Mouse (Mus musculus) embryonic fibroblast, embryonic 13.5 days (primary cell): ENCODE measurements at regions not wholly inside any gene's neighbourhood (a gene's known extent, or its start where the extent isn't known, plus 50 kb on each side); places are given as distances from the start of the nearest gene placed in this dataset.
A peak's percentile ranks its signal among the peaks of the same experiment; 100 is the strongest.

ENCODE experiments used
- H3K27ac ChIP-seq: 2 replicates; pipeline ENCODE4 v1.5.1; 2012; ENCODE audit warnings: low read length, control low read depth, inconsistent platforms; ENCODE audit not compliant: insufficient read depth
- H3K4me1 ChIP-seq: 2 replicates; pipeline ENCODE4 v1.6.1; 2011; ENCODE audit warnings: low read length; ENCODE audit not compliant: control insufficient read depth, insufficient read depth
- H3K4me3 ChIP-seq: 2 replicates; pipeline ENCODE4 v1.5.1; 2011; ENCODE audit warnings: mild to moderate bottlenecking, control low read depth, low read length; ENCODE audit not compliant: insufficient read depth
- CTCF ChIP-seq: IDR thresholded peaks from 2 replicates; pipeline ENCODE4 v1.5.1; 2011; ENCODE audit warnings: mild to moderate bottlenecking, control low read depth, low read length, moderate library complexity, borderline replicate concordance; ENCODE audit not compliant: insufficient read depth
- POLR2A ChIP-seq: IDR thresholded peaks from 2 replicates; pipeline ENCODE4 v1.6.1; 2011; ENCODE audit warnings: low read depth, mild to moderate bottlenecking, control low read depth, low read length, moderate library complexity

- TF ChIP-seq CTCF, result no peak
- TF ChIP-seq POLR2A, result no peak
- no peak overlapping the region for H3K27ac ChIP-seq
- no peaks in the 10 kb centered on the region for H3K4me1 ChIP-seq
- no peak overlapping the region for H3K4me3 ChIP-seq
These were observed 411.0 kb downstream of the Ofcc1 start for GRCm38 (mm10) chr13:39950203-39950602.

- Histone ChIP-seq H3K27ac (no peak overlapping the region), H3K4me3 (no peak overlapping the region), H3K4me1 (no peaks in the 10 kb centered on the region)
- TF ChIP-seq CTCF, result no peak
- TF ChIP-seq POLR2A, result no peak
These were observed 426.0 kb downstream of the Ofcc1 start for GRCm38 (mm10) chr13:39935216-39935615.

GRCm38 (mm10) chr13:39931487-39931886 lies 429.8 kb downstream of the Ofcc1 start:
- no peak overlapping the region for H3K4me3 ChIP-seq
- H3K4me1 ChIP-seq, result no peaks in the 10 kb centered on the region; the same call in 1 of the 2 replicates
- TF ChIP-seq CTCF (no peak), POLR2A (no peak)
- H3K27ac ChIP-seq, result no peak overlapping the region

GRCm38 (mm10) chr13:39928573-39928972 lies 432.7 kb downstream of the Ofcc1 start:
- TF ChIP-seq CTCF, result no peak
- no peak for TF ChIP-seq POLR2A
- Histone ChIP-seq H3K27ac (no peak overlapping the region), H3K4me1 (no peaks in the 10 kb centered on the region; the same call in 1 of the 2 replicates), H3K4me3 (no peak overlapping the region)

GRCm38 (mm10) chr13:39924366-39924765 lies 436.9 kb downstream of the Ofcc1 start:
- no peak for TF ChIP-seq CTCF
- no peak for TF ChIP-seq POLR2A
- Histone ChIP-seq H3K27ac (no peak overlapping the region), H3K4me3 (no peak overlapping the region), H3K4me1 (peaks cover 6% of the 10 kb centered on the region; the same call in 1 of the 2 replicates)

- Histone ChIP-seq H3K27ac (0 out of 2 replicates have a peak overlapping the region, but pooled peaks have one; percentile 9), H3K4me1 (peaks cover 6% of the 10 kb centered on the region; the same call in 1 of the 2 replicates), H3K4me3 (no peak overlapping the region)
- TF ChIP-seq POLR2A (no peak), CTCF (no peak)
These were observed 438.1 kb downstream of the Ofcc1 start for GRCm38 (mm10) chr13:39923113-39923512.

GRCm38 (mm10) chr13:39907720-39908119 lies 453.5 kb downstream of the Ofcc1 start:
- Histone ChIP-seq H3K27ac (no peak overlapping the region), H3K4me1 (0 out of 2 replicates have a peak, but pooled peaks cover 2% of the 10 kb centered on the region), H3K4me3 (no peak overlapping the region)
- TF ChIP-seq POLR2A (no peak), CTCF (no peak)

GRCm38 (mm10) chr13:39904264-39904663 lies 457.0 kb downstream of the Ofcc1 start:
- peak overlapping the region; percentile 51 for H3K27ac ChIP-seq
- TF ChIP-seq POLR2A, result no peak
- no peak for TF ChIP-seq CTCF

GRCm38 (mm10) chr13:39903319-39903718 lies 457.9 kb downstream of the Ofcc1 start:
- Histone ChIP-seq H3K4me3 (no peak overlapping the region), H3K27ac (no peak overlapping the region), H3K4me1 (0 out of 2 replicates have a peak, but pooled peaks cover 2% of the 10 kb centered on the region)
- no peak for TF ChIP-seq CTCF
- no peak for TF ChIP-seq POLR2A

More at GRCm38 (mm10) chr13:39904264-39904663, 457.0 kb downstream of the Ofcc1 start:
- H3K4me1 ChIP-seq, result 0 out of 2 replicates have a peak, but pooled peaks cover 2% of the 10 kb centered on the region
- H3K4me3 ChIP-seq, result no peak overlapping the region

GRCm38 (mm10) chr13:39899332-39899731 lies 461.9 kb downstream of the Ofcc1 start:
- no peak overlapping the region for H3K27ac ChIP-seq
- no peaks in the 10 kb centered on the region for H3K4me1 ChIP-seq
- no peak for TF ChIP-seq POLR2A
- no peak for TF ChIP-seq CTCF
- H3K4me3 ChIP-seq, result no peak overlapping the region
